Mouse (Mus musculus) myocyte (in vitro differentiated cells): Measurements from ENCODE around the gene Esrrg. TPM values are rescaled to one million over a fixed set of nuclear protein-coding genes. Genes with fewer than 3 reads are reported as not detected.

ENCODE experiments used
- H3K27me3 ChIP-seq: one replicate; pipeline ENCODE4 v1.6.1; 2011; ENCODE audit not compliant: control insufficient read depth, insufficient read depth, insufficient read length
- H3K36me3 ChIP-seq: one replicate; pipeline ENCODE4 v1.6.1; 2011; ENCODE audit not compliant: control insufficient read depth, insufficient read depth
- H3K4me2 ChIP-seq: one replicate; pipeline ENCODE4 v1.6.1; 2011; ENCODE audit warnings: low read depth, control low read depth
- H3K4me3 ChIP-seq: one replicate; pipeline ENCODE4 v1.5.1; 2011; ENCODE audit warnings: mild to moderate bottlenecking, control low read depth, moderate library complexity
- H3K79me2 ChIP-seq: one replicate; pipeline ENCODE4 v1.6.1; 2011; ENCODE audit not compliant: control insufficient read depth, insufficient read depth
- H3ac ChIP-seq: one replicate; pipeline ENCODE4 v1.6.1; 2011; ENCODE audit not compliant: control insufficient read depth, insufficient read length
- CEBPB ChIP-seq: IDR thresholded peaks from 2 replicates; pipeline ENCODE4 v1.6.1; 2011; ENCODE audit warnings: mild to moderate bottlenecking, moderate library complexity; ENCODE audit not compliant: poor library complexity, insufficient read depth, severe bottlenecking
- E2F4 ChIP-seq: IDR thresholded peaks from one replicate; pipeline ENCODE4 v1.6.1; 2011; ENCODE audit warnings: mild to moderate bottlenecking, control low read depth, moderate library complexity; ENCODE audit not compliant: insufficient read depth
- MAX ChIP-seq: IDR thresholded peaks from one replicate; pipeline ENCODE4 v1.6.1; 2011; ENCODE audit warnings: low read depth, mild to moderate bottlenecking, control low read depth
- MYOD1 ChIP-seq, 3 experiments: IDR thresholded peaks; one replicate each; pipeline ENCODE4 v1.6.1; 2011; ENCODE audit warnings: control low read depth in 2 of 3, low read depth in 2 of 3, mild to moderate bottlenecking in 2 of 3, moderate library complexity in 1 of 3; ENCODE audit not compliant: insufficient read length in 2 of 3, control insufficient read depth in 1 of 3
- MYOG ChIP-seq, 3 experiments: IDR thresholded peaks; one replicate each; pipeline ENCODE4 v1.6.1; 2011; ENCODE audit warnings: control low read depth in 2 of 3, low read depth in 2 of 3, mild to moderate bottlenecking in 2 of 3; ENCODE audit not compliant: insufficient read length in 2 of 3, control insufficient read depth in 1 of 3, insufficient read depth in 1 of 3
- POLR2A ChIP-seq: IDR thresholded peaks from one replicate; pipeline ENCODE4 v1.6.1; 2011; ENCODE audit warnings: low read depth, mild to moderate bottlenecking, control low read depth, moderate library complexity; ENCODE audit not compliant: insufficient read length
- POLR2AphosphoS2 ChIP-seq: IDR thresholded peaks from one replicate; pipeline ENCODE4 v1.6.1; 2011; ENCODE audit warnings: low read depth, control low read depth; ENCODE audit not compliant: insufficient read length
- REST ChIP-seq: IDR thresholded peaks from one replicate; pipeline ENCODE4 v1.6.1; 2011; ENCODE audit warnings: mild to moderate bottlenecking, control low read depth, moderate library complexity; ENCODE audit not compliant: insufficient read depth, insufficient read length
- SRF ChIP-seq: IDR thresholded peaks from one replicate; pipeline ENCODE4 v1.6.1; 2011; ENCODE audit warnings: low read depth; ENCODE audit not compliant: control insufficient read depth, insufficient read length
- TCF12 ChIP-seq: IDR thresholded peaks from one replicate; pipeline ENCODE4 v1.6.1; 2011; ENCODE audit warnings: mild to moderate bottlenecking, control low read depth; ENCODE audit not compliant: poor library complexity, insufficient read depth, severe bottlenecking
- TCF3 ChIP-seq: IDR thresholded peaks from one replicate; pipeline ENCODE4 v1.6.1; 2011; ENCODE audit warnings: low read depth, control low read depth; ENCODE audit not compliant: insufficient read length
- USF1 ChIP-seq: IDR thresholded peaks from one replicate; pipeline ENCODE4 v1.6.1; 2011; ENCODE audit warnings: low read depth, mild to moderate bottlenecking, control low read depth, moderate library complexity
- polyA plus RNA-seq: library from polyadenylated mRNA; unstranded; fragments of >200 nt; fragmentation: generic; extraction: Trizol; gene quantifications from one replicate; pipeline ENCODE4 v1.2.1, GENCODE M21; 2012; ENCODE audit warnings: missing spikeins

The Esrrg gene
- polyA plus RNA-seq, 1 experiment = 0.20 TPM

DNA sequence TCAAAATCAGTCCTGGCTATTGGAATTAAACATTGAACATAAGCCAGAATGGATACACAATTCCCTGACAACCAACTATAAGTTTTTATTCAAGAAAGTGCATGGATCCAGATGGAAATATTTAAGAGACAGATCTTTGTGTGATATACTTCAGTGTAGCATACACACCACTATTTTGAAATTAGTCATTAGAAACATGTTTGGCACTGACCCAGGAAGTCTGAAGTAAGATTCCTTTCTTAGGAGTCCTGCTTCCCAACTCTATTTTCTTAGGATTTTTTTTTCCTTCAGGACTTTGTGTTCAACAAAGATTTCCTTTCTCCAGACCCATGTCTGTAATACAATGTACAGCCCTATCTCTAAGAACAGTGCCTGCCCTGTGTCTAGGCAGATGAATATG is 630.0 kb downstream of the Esrrg start:
- H3K27me3 ChIP-seq = no peaks in the 10 kb centered on the region
- no peaks in the 10 kb centered on the region for H3K36me3 ChIP-seq
- TF ChIP-seq MYOD1 (IDR thresholded peaks at IDR 0.05; ENCODE audit: control insufficient read depth in 1 of 3, insufficient read length in 2 of 3, low read depth in 2 of 3) (no peak), MYOG (IDR thresholded peaks at IDR 0.05; ENCODE audit: control insufficient read depth in 1 of 3, insufficient read depth in 1 of 3, insufficient read length in 2 of 3, low read depth in 2 of 3) (no peak), TCF12 (no peak)
- no peaks in the 10 kb centered on the region for H3K79me2 ChIP-seq
- H3K4me2 ChIP-seq = no peak overlapping the region
- no peak overlapping the region for H3K4me3 ChIP-seq
- no peak overlapping the region for H3ac ChIP-seq

DNA sequence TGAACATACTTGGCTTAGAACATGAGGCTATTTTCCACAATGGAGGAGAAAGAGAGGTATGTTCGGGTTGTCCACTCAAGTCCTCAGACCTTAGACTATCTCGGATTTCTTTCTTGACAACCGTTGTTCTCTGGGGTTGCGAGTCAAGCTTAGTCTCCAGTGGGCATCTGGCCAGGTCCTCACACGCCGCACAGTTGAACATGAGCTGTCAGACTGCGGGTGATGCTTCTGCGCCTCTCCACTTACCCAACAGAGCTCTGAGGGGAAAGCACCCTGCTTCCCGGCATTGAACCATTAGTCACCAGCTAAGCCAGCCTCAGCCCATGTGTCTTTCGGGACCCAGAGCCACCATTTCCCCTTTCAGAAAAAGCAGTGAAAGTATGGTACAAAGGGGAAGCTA is 633.2 kb downstream of the Esrrg start:
- Histone ChIP-seq H3ac (no peak overlapping the region), H3K79me2 (no peaks in the 10 kb centered on the region), H3K27me3 (no peaks in the 10 kb centered on the region), H3K4me2 (no peak overlapping the region), H3K4me3 (no peak overlapping the region), H3K36me3 (no peaks in the 10 kb centered on the region)
- TF ChIP-seq CEBPB (no peak), MYOD1 (IDR thresholded peaks at IDR 0.05; ENCODE audit: control insufficient read depth in 1 of 3, insufficient read length in 2 of 3, low read depth in 2 of 3) (no peak), SRF (no peak), E2F4 (no peak), TCF12 (no peak), MYOG (IDR thresholded peaks at IDR 0.05; ENCODE audit: control insufficient read depth in 1 of 3, insufficient read depth in 1 of 3, insufficient read length in 2 of 3, low read depth in 2 of 3) (no peak), MAX (no peak), USF1 (no peak), TCF3 (no peak), REST (no peak), POLR2A (no peak), POLR2AphosphoS2 (no peak)

DNA sequence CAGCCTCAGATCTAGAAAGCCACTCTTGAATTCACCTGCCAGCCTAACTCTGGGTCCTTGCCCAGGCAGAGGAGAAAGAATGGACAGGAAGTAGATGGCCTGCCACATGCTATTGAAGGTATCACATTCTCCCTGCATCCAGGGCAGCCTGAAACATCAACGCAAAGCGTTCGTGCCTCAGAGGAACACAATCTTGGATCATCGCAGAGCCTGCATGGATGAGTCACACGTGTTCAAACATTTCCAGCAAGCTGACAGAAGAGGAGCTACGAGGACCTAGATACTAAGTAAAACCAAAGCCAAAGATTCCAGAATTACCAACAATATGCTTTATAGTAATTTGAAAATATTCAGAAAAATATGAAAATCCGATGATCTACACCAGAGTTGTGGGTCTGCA is 648.9 kb downstream of the Esrrg start:
- no peak for TF ChIP-seq MYOD1 (IDR thresholded peaks at IDR 0.05; ENCODE audit: control insufficient read depth in 1 of 3, insufficient read length in 2 of 3, low read depth in 2 of 3)
- no peak for TF ChIP-seq SRF
- no peak for TF ChIP-seq USF1
- TF ChIP-seq MAX = no peak
- TF ChIP-seq TCF12 = no peak
- TF ChIP-seq REST = no peak
- no peak for TF ChIP-seq E2F4
- TF ChIP-seq POLR2AphosphoS2 = no peak
- no peak for TF ChIP-seq TCF3
- TF ChIP-seq POLR2A = no peak
- no peak for TF ChIP-seq CEBPB
- TF ChIP-seq MYOG (IDR thresholded peaks at IDR 0.05; ENCODE audit: control insufficient read depth in 1 of 3, insufficient read depth in 1 of 3, insufficient read length in 2 of 3, low read depth in 2 of 3) = no peak
- no peaks in the 10 kb centered on the region for H3K79me2 ChIP-seq
- no peak overlapping the region for H3K4me2 ChIP-seq
- H3ac ChIP-seq = no peak overlapping the region
- H3K36me3 ChIP-seq = no peaks in the 10 kb centered on the region
- H3K4me3 ChIP-seq = no peak overlapping the region
- no peaks in the 10 kb centered on the region for H3K27me3 ChIP-seq

- Histone ChIP-seq H3K4me3 (no peak overlapping the region), H3K36me3 (no peaks in the 10 kb centered on the region)
Observed at GRCm38 (mm10) chr1:188260259-188261107, 651.9 kb downstream of the Esrrg start.

More at GRCm38 (mm10) chr1:188260259-188261107, 651.9 kb downstream of the Esrrg start:
- TF ChIP-seq SRF (no peak), CEBPB (no peak), TCF12 (no peak), USF1 (no peak), MAX (no peak), POLR2A (no peak), MYOD1 (IDR thresholded peaks at IDR 0.05; ENCODE audit: control insufficient read depth in 1 of 3, insufficient read length in 2 of 3, low read depth in 2 of 3) (no peak), MYOG (IDR thresholded peaks at IDR 0.05; ENCODE audit: control insufficient read depth in 1 of 3, insufficient read depth in 1 of 3, insufficient read length in 2 of 3, low read depth in 2 of 3) (no peak), POLR2AphosphoS2 (no peak), E2F4 (no peak), TCF3 (no peak), REST (no peak)
- no peaks in the 10 kb centered on the region for H3K27me3 ChIP-seq
- no peak overlapping the region for H3ac ChIP-seq
- H3K4me2 ChIP-seq = no peak overlapping the region
- no peaks in the 10 kb centered on the region for H3K79me2 ChIP-seq
